Mouse (Mus musculus) gastrocnemius, postnatal 14 days (tissue): ENCODE measurements around the gene Kcnn1. TPM values are rescaled to one million over a fixed set of nuclear protein-coding genes. Genes with fewer than 3 reads are reported as not detected.
A peak's percentile ranks its signal among the peaks of the same experiment; 100 is the strongest.

Source experiments
- DNase-seq: peaks from one replicate; pipeline ENCODE4 v3.0.0; 2021; ENCODE audit warnings: mixed read lengths
- intact Hi-C: fragments of 180-260 bp; cut with DNase I; formaldehyde crosslinking; loops from one replicate; pipeline ENCODE4 v1.15.1; 2025; ENCODE audit warnings: low total_unique reads
- microRNA-seq, 2 experiments: library from miRNA; unstranded; fragments of <30 nt; microRNA quantifications; one replicate each; pipeline ENCODE4 v1.2.0; 2021
- total RNA-seq, 2 experiments: library from RNA; stranded (reverse); gene quantifications; 2 replicates each; pipeline ENCODE4 v1.2.3; 2021

Gene Kcnn1
- total RNA-seq, 2 experiments from 2014 or later, result 5.4 to 6.6 TPM

DNA sequence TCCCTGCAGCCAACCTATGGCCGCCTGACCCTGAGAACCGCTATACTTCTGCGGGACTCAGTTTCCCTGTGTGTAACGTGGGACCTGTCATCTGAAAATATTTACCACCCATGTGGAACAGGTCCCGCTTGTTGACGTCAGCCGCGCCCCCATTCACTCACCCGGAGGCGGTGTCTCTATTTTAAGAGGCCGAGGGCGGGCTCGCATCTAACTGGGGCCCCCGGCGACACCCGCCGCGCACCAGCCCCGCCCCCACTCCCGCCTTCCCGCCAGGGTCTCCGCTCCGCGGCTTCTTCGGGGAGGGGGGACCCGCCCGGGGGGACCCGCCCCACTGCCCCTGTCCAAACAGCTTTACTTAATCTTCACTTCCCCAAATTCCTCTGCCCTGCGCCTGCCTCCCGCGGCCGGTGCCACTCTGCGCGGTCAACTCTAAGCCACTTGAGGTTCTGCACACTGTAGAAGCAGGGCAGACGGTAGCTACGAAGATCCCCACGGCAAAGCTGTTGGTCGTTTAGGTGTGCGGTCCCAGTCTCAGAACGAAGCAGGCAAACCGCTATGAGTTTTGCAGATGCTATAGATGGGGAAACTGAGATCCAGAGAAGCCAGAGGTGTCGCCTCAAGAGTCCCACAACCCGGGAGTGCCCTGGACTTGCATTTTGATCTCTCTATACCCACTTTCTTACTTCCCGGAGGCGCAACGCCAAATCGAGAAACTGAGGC, 59.1 kb downstream of the Kcnn1 start:
- intact Hi-C loops, result no loop called here
- peak; percentile 52 for DNase-seq

DNA sequence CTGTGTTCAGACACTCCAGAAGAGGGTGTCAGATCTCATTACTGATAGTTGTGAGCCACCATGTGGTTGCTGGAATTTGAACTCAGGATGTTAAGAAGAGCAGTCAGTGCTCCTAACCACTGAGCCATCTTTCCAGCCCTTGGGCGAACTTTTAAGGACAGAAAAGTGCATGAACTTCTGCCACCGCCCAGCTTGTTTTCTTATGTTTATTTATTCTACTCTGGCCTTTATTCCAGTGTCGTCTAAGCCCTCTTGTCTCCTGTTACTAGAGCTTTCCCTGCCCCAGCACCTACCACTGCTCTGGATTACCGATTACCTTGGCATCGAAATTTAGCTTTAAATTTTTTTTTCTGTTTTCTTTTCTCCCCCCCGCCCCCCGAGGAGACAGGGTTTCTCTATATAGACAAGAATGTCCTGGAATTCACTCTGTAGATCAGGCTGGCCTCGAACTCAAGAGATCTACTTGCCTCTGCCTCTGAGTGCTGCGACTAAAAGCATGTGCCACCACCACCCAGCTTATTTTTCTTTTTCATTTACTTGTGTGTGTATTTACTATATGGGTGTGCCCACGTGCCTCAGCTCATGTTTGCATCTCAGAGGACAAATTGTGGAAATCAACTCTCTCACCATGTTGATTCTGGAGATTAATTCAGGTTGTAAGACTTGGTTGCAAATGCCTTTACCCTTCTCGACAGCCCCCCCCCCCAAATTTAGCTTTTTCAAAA, 60.1 kb downstream of the Kcnn1 start:
- intact Hi-C loops, result no loop called here
- DNase-seq, result no peak

- intact Hi-C loops, result no loop called here
- DNase-seq, result no peak
These were observed 61.2 kb downstream of the Kcnn1 start for GRCm38 (mm10) chr8:70801830-70802229.

- intact Hi-C loops, result no loop called here
- no peak for DNase-seq
These were observed 61.9 kb downstream of the Kcnn1 start for GRCm38 (mm10) chr8:70801156-70801555.

DNA sequence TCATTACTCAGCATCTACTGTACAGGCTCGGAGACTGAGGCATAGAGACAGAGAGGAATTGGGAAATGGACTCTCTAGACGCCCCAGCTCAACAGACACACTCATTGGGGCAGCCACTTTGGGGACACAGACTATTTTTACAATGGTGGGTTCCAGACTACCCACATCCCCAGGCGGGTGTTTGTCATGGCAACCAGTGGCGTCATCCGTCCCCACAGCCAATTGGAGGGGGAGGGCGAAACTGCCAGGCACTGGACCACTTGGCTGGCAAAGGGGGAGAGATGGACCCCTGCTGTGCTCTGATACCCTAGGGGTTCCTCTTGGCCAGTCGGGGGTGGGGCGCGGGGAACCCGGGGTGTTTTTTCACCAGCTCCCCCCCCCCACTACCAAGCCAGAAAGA, 62.4 kb downstream of the Kcnn1 start:
- no peak for DNase-seq
- intact Hi-C loops, result no loop called here

GRCm38 (mm10) chr8:70798281-70798680, 64.8 kb downstream of the Kcnn1 start:
- no peak for DNase-seq
- intact Hi-C loops, result no loop called here

DNA sequence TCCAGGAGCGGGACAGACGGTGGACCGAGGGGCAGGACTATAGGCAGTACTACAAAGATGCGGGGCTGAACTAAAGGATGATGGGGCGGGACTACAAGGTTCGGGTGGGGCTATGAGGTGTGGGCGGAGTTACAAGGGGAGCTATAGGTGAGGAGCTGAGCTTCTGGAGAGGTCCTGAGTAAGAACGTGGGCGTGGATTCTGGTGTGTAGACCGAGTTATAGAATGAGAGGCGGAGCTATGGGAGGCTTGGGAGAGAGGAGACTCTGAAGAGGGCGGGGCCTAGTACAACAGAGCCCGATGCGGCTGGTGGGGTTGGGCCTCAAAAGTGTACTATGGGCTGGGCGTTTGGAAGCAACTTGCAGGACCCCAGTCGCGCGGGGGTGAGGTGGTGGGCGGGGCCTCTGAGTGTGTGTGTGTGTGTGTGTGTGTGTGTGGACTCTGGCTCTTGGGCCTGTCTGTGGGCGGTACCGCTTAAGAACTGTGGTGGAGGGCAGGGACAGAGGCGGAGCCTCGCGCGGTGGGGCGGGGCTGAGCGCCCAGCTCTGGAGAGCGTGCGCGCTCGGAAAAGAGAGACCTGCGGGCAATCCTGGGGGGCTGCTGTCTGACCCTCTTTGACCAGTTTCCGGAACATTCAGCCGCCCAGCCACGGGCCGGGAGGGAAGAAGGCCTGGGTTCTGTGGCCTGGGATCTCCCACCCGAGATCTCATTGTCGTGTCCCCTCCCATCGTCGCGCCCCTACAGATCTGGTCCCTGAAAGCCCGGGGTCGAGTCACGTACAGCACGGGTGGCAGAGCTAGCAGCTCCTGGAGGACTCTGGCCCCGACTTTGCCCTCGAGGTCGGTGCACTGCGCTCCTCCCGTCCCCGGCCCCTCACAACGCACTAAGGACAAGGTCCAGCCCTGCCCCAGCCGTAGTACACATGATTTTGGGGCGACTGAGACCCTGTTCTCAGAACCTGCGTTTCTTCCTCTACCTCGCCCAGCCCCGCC, 65.7 kb downstream of the Kcnn1 start:
- intact Hi-C loops, result no loop called here

DNA sequence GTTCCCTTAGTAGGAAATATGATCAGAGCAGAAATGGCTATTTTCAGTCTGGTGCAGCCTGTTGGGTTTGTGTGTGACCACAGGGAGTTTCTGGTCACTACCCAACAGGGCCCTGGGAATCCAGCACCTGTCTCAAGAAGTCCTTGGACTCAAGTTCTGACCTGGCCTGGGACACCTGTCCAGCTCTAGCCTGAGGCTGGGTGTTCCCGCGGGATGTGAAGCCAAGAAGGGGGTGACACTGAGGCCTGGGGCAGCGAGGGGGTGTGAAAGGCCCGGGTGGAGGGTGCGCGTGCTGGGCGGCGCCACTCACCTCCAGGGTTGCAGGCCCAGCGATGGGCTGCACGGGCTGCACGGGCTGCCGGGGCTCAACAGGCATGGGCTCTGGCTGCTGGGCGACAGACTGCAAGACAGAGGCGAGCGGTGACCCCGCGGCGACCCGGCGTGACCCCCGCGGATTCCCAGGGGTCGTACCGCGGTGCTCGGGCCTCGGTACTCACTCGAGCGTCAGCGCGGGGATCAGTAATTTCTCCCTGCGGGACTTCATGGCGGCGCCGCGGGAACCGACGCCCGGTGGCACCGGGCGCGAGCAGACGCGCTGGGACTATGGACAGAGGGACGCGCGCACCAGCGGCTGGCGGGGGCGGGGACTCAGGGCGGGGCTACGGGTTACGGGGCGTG, 66.5 kb downstream of the Kcnn1 start:
- intact Hi-C loops, result no loop called here
- peak; percentile 81 for DNase-seq

More for the DNA sequence above, 65.7 kb downstream of the Kcnn1 start:
- DNase-seq, result peak; percentile 82

GRCm38 (mm10) chr8:70795370-70795769, 67.7 kb downstream of the Kcnn1 start:
- intact Hi-C loops, result no loop called here
- DNase-seq, result no peak

DNA sequence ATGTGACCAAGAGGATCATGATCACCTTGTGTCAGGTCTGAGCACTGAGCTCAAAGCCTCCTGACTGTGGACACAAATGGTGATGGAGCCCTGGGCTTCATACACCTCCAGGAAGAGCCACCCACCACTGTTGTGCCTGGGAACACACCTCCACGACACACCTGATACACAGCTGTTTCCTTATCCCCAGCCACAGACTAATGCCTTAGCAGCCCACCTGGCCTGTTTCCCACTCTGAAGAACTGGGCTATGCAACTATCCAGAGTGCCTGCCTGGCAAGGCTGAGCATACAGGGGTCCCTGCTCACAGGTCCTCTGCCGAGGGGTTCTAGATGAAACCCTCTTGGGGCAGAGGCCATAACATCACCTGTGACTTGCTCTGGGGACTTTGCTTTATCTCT, 68.8 kb downstream of the Kcnn1 start:
- DNase-seq, result no peak
- intact Hi-C loops, result no loop called here

DNA sequence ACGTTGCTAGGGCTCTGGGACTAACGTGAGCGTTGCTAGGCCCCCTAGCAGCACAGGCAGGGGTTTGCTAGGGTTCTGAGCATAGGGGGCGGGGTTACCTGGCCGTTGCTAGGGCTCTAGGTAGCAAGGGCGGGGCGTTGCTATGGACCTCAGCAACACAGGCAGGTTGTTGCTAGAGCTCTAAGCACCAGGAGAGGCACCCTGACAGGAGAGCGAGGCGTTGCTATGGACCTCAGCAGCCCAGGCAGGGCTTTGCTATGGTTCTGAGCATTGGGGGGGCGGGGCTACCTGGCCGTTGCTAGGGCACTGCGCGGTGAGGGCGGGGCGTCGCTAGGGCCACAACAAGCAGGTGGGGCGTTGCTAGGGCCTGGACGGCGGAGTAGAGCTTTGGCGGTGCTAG, 70.4 kb downstream of the Kcnn1 start:
- DNase-seq, result no peak
- intact Hi-C loops, result no loop called here

Small RNA genes within 50 kb of the gene (microRNA-seq; reads per million reads assigned to microRNA genes)
- gene Mir7067 (0.50 to 1.6 reads per million in 2 experiments), gene Mir7240 (0 to 0.64 reads per million in 2 experiments)

Other genes with a start within 250 kb of the Kcnn1 start
- gene Lrrc25, start 247.1 kb downstream of the Kcnn1 start, total RNA-seq, result under 1 TPM; 0.53 to 0.88 TPM
- gene Gdf15, start 230.8 kb downstream of the Kcnn1 start, total RNA-seq, result not detected
- gene Pgpep1, start 202.9 kb downstream of the Kcnn1 start, total RNA-seq, result 10 to 100 TPM; 18.2 to 21.6 TPM
- 10 to 100 TPM; 65.9 to 77.0 TPM for gene Lsm4, start 190.0 kb downstream of the Kcnn1 start, total RNA-seq
- gene Jund, start 164.3 kb downstream of the Kcnn1 start, total RNA-seq, result 10 to 100 TPM; 73.5 to 87.4 TPM
- gene Iqcn, start 159.8 kb downstream of the Kcnn1 start, total RNA-seq, result under 1 TPM in 1 of 2 experiments, not detected in 1; 0.04 TPM
- gene Gm3336, start 144.7 kb downstream of the Kcnn1 start, total RNA-seq, result not detected
- 1 to 10 TPM; 2.9 to 3.4 TPM for gene Pde4c, start 139.5 kb downstream of the Kcnn1 start, total RNA-seq
- 10 to 100 TPM; 44.3 to 45.1 TPM for gene Rab3a, start 108.6 kb downstream of the Kcnn1 start, total RNA-seq
- 10 to 100 TPM; 28.3 to 31.9 TPM for gene Mpv17l2, start 102.3 kb downstream of the Kcnn1 start, total RNA-seq
- gene Pik3r2, start 86.5 kb downstream of the Kcnn1 start, total RNA-seq, result 10 to 100 TPM; 23.0 to 27.9 TPM
- 1 to 10 TPM; 5.2 to 7.0 TPM for gene Mast3, start 58.2 kb downstream of the Kcnn1 start, total RNA-seq
- gene Il12rb1, start 54.8 kb downstream of the Kcnn1 start, total RNA-seq, result under 1 TPM in 1 of 2 experiments, not detected in 1; 0.09 TPM
- 10 to 100 TPM in 1 of 2 experiments, 1 to 10 TPM in 1; 4.8 to 71.3 TPM for gene Arrdc2, start 23.5 kb downstream of the Kcnn1 start, total RNA-seq
- 10 to 100 TPM; 50.3 to 50.9 TPM for gene Ccdc124, start 10.7 kb upstream of the Kcnn1 start, total RNA-seq
- gene Slc5a5, start 29.5 kb upstream of the Kcnn1 start, total RNA-seq, result under 1 TPM in 1 of 2 experiments, not detected in 1; 0.08 TPM
- gene Rpl18a, start 34.2 kb upstream of the Kcnn1 start, total RNA-seq, result 1,000 to 10,000 TPM; 1,213 to 1,382 TPM
- 10 to 100 TPM; 13.8 to 15.5 TPM for gene Map1s, start 42.7 kb upstream of the Kcnn1 start, total RNA-seq